Mouse (Mus musculus) yolk sac, embryonic 10.5 days (tissue): ENCODE data around the gene Mcoln2.
"Not testable (repeated sequence)": the region's sequence is repeated elsewhere in the genome, so short reads cannot be mapped to it uniquely, and the experiment has no call there.

Experiments used
- DNase-seq: peaks from one replicate; pipeline ENCODE4 v3.0.0-alpha.2; 2017; ENCODE audit warnings: low spot score

The Mcoln2 gene

DNA sequence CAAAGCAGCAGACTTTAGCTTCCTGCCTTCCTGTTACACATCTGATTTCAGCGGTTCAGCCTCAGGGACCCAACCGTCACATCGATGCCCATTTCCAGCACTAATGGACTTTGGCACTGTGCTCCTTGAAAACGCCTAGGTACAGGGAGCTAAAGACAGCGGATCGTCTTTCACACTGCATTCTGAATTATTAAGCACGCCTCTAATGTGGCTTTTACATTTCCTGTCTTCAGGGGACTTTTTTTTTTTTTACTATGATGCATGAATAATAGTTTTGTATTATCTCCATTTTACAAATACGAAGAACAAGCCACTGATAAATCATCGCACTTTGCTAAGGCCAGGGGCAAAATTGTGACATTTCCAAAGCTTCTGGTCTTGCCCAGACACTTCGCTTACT is 36.4 kb downstream of the Mcoln2 start:
- DNase-seq: no peak

- DNase-seq: no peak
These were observed 40.3 kb downstream of the Mcoln2 start for GRCm38 (mm10) chr3:146189933-146190332.

GRCm38 (mm10) chr3:146192507-146192906 is 42.9 kb downstream of the Mcoln2 start:
- DNase-seq: no peak

DNA sequence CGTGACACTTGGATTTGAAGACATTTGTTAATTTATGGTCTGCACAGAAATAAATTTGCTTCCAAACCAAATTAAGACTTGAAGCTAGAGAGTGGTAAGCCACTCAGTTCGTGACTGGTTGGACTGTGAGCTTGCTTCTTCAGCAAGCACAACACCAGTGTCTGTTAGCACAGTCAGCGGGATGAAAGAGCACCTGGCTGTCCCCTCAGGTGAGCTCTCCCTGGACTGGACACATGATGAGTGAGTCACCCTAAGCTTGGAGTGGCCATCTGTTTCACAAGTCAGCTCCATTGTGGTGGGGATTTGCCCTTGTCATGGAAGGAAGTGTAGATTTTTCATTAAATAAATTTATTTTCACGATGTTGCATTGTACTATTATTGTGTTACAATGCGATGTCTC is 45.5 kb downstream of the Mcoln2 start:
- peak; percentile 69 for DNase-seq

DNA sequence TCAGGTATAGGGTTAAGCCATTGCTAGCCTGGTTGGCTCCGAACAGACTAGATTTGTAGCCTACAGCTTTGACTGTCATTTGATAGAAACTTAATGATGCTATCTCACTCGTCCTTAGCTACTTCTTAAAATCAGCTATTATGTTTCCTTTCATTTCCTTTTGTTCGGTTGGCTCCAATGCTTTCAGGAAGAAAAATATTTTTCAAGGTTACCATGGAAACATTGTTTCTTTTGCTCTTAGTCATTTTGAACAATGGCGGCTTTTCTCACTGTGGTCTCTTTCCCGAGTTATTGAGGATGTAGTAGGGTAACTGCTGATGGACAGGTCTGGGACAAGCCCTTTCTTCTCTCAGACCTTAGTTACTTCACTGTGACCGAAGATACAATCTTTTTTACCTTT is 46.7 kb downstream of the Mcoln2 start:
- no peak for DNase-seq

DNA sequence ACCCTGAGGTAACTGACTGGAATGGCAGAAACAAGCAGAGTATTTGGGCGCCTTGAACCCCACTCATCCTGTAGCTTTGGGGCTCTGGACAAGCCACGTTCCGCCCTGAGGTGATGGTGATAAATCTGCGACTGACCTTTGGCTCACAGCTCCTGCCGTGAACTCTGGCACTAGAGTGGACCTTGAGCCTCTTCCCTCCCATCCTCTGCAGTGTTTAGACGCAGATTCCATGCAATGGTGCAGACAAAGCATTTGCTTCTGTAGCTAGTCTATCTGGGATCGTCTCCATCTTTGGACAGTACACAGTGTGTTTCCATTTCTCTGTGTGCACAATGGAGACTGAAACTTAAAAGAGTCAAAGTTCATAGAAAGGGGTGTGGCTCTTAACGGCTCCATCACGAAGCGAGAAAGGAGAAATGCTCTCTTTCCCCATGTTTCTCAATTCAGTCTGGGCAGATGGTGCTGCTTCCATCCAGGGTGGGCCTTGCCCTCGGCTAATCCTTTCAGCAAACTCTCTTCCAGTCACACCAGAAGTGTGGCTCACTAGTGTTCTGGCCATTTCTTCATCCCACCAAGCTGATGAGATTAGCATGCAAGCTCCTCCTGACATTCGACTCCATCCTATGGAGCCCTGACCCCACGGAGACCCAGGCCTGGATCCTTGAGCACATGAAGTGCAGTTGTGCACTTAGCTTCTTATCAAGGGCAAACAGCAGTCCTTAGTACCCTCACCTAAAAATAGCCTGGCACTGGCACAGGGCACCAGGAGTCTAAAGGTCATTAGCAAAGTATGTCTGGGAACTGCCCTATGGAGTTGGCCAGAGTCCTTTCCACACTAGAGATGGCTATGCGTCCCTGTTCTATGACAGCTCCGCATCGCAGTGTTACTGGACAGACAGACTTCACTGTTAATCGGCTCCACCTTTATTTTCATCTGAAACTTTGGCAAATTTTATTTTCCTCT is 47.4 kb downstream of the Mcoln2 start:
- peak; percentile 82 for DNase-seq

GRCm38 (mm10) chr3:146197785-146198184 is 48.2 kb downstream of the Mcoln2 start:
- no peak for DNase-seq

DNA sequence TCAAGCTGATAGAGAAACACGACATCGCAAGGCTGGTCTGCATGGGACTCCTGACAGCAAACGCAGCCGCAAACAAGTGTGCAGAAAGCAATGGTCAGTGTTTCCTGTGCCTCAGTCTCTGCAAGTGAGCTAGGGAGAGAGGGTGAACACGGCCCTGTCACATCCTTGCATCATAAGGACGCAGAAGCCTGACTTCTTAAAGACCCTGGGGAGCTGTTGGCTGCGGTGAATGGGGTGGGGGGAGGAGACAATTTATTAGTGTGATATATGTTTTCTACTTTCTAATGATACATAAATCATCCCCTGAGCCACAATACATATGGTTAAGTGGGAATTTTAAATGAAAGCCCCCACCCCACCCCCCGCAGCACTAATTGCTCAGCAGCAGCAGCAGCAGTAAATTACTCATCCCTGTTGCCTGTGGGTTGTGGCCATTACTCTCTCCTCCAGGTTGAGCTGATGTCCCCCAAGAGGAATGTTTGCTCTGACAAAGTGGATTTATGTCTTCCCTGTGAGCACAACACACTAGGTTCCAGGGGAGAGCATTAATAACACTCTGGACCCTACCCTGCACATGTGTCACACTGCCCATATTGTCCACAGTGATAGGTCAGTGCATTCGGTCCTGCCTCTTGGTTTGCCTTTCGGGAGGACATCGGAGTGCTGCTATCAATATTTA is 49.3 kb downstream of the Mcoln2 start:
- no peak for DNase-seq

DNA sequence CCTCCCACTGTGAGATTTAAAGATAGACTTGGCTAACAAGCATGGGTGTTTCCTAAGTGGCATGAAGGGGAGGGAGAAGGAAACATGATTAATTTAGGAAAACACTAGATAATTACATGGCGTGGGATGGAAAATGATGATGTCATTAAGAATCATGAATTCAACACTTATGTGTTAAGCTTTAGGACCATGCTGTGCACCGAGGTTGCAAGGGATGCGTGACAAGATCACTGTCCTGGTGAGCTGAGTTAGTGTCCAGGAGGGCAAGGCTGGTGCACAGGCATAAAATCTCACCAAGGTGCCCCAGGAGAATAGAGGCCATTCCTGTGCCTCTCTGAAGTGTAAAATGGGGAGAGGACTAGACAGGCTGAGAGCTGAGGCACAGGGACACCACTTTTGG is 49.9 kb downstream of the Mcoln2 start:
- DNase-seq: no peak

GRCm38 (mm10) chr3:146204375-146204774 is 54.7 kb downstream of the Mcoln2 start:
- peak; percentile 50 for DNase-seq

DNA sequence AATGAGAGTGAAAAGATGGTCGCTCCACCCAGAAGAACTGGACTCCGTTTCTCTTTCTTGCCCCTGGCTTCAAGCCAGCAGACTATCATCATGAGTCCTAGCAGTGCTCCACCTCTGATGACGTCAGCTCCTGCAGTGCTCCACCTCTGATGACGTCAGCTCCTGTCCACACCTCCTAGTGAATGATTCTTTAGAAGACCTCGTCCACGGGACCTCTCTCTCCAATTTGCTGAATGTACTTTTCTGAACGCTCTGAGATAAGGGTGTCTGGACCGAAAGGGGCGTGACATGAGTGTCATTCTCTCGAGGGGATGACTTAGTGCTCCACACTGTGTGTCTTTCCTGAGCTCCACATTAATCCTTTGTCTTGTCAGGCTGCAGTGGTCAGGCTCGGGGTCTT is 55.7 kb downstream of the Mcoln2 start:
- DNase-seq: peak; percentile 80

- no peak for DNase-seq
These were observed 57.0 kb downstream of the Mcoln2 start for GRCm38 (mm10) chr3:146206635-146207034.

- DNase-seq: no peak
These were observed 57.8 kb downstream of the Mcoln2 start for GRCm38 (mm10) chr3:146207440-146207839.

- not testable (repeated sequence) for DNase-seq
These were observed 60.1 kb downstream of the Mcoln2 start for GRCm38 (mm10) chr3:146209759-146210158.

GRCm38 (mm10) chr3:146211141-146211747 is 61.6 kb downstream of the Mcoln2 start:
- DNase-seq: no peak

DNA sequence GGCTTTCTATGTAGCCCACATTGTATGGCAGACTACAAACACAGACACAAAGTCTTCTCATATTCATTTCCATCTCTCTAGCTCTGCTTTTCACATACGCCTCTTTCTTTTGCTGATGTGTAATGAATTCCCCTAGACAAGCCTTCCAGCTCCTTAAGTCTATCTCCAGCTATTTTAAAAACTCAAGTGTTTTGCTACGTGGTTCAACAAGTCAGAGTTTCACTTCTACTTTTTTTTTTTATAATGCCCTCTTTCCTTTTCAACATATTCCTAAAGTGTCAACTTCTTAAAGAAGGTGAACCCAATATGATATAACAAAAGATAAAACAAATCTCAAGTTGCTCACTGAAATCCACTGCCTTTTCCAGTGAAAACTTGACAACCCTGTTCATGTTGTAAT is 62.3 kb downstream of the Mcoln2 start:
- no peak for DNase-seq

GRCm38 (mm10) chr3:146213336-146213735 is 63.7 kb downstream of the Mcoln2 start:
- no peak for DNase-seq

GRCm38 (mm10) chr3:146216561-146216960 is 66.9 kb downstream of the Mcoln2 start:
- no peak for DNase-seq

DNA sequence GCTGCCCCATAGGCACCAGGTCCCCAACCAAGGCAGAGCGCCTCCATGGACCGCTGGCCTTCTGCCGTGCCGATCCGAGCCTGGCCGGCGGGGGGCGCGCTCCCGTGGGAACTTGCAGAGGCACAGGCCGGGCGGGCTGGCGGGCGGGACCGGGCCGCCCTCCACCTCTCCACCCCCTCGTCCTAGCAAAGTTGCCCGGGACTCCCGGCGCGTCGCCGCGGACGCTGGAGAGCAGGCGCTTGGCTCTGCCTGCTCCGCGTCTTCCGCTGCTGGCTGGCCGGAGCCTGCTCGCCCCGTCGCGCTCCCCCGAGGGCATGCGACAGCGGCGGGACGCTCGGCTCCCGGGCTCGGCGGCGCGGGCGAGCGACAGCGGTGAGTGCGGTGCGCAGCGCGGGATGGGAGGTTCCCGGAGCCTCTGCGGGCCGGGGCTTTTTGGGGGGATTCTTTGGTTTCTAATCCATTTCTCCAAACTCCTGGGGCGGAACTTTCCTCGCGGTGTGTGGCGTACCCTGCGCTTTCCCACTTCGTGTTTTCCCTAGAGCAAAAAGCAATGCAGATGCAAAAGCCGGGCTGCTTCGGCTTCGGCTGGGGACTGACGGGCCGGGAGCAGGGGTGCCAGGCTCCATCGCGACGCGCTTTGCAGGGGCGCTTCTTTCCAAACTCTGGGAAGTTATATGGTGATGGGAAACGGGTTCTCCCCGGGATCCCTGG is 71.3 kb downstream of the Mcoln2 start, which contains the start of gene Lpar3:
Gene Lpar3 (plus strand): TSS at position 188 of the 711 bp plus-strand sequence.
- peak; percentile 77 for DNase-seq

DNA sequence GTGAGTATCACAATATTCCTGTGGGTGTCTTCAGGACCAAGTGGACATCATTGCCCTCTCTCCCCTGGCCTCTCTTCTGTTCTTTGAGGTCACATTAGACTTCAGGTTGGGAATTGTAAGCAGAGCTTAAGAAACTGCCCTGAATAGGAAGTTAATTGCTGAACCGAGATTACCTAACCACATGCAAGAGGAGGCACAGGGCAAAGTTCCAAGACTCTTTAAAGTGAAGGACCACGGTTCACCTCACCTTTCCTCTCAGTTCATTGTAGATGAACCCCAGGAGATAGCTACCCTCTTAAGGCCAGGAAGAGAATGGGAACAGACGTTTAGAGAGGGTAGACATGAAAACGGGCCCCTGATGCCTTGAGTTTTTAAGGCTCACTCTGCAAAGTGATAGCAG is 74.6 kb downstream of the Mcoln2 start:
- DNase-seq: no peak

DNA sequence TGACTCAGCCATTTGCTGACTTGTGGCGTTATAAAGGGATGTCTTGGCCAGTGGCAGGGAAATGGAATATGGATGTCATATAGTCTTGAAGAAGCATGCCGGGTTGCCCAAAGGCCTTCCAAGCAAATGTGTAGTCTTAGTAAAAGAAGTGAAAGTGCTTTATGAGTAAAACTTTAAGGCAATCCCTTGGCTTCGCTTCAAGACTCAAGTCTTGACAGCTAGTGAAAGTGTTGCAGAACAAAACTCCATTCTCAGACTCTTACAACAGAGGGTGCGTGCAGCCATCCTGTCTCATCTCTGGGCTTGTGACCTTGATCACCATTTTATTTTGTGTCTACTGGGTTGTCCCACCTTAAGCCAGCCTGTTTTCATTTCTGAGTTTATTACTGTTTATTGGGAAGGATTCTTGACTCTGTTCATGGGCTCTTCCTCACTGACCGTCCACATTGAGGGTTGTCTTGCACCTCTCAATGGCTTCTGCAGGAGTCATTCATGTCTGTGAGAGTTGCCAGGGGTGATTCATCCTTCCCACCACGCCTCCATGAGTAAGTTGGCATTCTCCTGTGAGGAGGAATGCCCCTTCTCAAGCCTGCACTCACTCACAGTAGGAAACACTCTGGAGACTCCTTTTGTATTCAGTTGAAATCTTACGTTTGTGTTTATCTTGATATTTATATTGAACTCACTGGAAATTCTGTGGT is 75.6 kb downstream of the Mcoln2 start:
- DNase-seq: no peak
